Mouse (Mus musculus) left cerebral cortex, postnatal 25 days (tissue): ENCODE results near the gene Coro6. TPM values are rescaled to one million over a fixed set of nuclear protein-coding genes. Genes with fewer than 3 reads are reported as not detected.

Experiments
- DNase-seq, 2 experiments: peaks; one replicate each; pipeline ENCODE4 v3.0.0; 2022; ENCODE audit warnings: low spot score in 2 of 2, mixed read lengths in 1 of 2
- intact Hi-C: fragments of 180-260 bp; cut with DNase I; formaldehyde crosslinking; loops from one replicate; pipeline ENCODE4 v1.15.1; 2025
- total RNA-seq, 2 experiments: library from RNA; stranded (reverse); gene quantifications; 2 replicates each; pipeline ENCODE4 v1.2.3; 2021

The Coro6 gene
- total RNA-seq, 2 experiments from 2014 or later: 31.8 to 36.1 TPM

DNA sequence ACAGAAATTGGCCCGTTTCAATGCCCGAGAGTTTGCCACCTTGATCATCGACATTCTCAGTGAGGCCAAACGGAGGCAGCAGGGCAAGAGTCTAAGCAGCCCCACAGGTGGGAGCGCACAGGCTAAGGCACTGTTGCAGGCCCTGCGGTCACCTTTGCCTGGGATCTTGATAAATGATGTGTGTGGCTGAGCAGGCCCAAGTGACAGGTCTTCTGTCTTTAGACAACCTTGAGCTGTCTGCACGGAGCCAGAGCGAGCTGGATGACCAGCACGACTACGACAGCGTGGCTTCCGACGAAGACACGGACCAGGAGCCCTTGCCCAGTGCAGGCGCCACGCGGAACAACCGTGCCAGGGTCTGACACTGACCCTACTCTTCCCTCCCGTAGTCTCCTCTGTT, 42.2 kb downstream of the Coro6 start:
- intact Hi-C loops: loop anchor here (5.0 kb wide), 1 partner anchor 37 kb away; no protein-coding TSS in a partner anchor
- no peak for DNase-seq

DNA sequence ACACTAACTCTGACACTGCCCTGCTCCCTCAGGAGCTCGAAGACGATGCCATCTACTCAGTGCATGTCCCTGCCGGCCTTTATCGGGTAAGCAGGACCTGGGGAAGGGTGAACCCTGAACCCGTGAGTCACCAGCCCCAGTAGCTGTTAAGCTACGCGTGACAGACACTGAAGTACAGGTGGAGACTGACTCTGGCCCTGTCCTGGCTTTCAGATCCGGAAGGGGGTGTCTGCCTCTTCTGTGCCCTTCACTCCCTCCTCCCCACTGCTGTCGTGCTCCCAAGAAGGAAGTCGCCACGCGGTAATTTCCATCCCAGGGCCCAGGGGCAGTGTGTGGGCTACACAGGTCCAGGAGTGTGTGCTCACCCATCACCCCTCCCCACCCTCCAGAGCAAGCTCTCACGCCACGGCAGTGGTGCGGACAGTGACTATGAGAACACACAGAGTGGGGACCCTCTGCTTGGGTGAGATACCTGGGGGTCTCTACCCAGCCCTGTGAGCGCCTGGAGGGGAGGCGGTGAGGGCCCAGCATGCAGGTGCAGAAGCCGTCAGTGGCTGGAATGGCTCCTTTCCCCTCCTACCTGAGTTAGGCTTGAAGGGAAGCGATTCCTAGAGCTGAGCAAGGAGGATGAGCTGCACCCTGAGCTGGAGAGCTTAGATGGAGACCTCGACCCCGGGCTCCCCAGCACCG, 43.2 kb downstream of the Coro6 start:
- intact Hi-C loops: loop anchor here (5.0 kb wide), 1 partner anchor 122 kb away; no protein-coding TSS in a partner anchor
- no peak for DNase-seq

DNA sequence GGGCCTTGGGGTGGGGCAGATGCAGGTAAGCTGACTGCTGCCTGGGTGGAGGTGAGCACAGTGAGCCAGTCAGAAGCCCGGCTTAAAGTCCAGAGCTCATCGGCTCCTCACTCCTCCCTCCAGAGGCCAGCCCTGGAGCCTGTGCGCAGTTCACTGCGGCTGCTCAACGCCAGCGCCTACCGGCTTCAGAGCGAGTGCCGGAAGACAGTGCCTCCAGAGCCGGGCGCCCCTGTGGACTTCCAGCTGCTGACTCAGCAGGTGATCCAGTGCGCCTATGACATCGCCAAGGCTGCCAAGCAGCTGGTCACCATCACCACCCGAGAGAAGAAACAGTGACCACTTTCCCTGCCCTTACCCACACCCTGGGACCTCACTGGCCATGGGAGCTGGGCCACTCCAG, 44.1 kb downstream of the Coro6 start:
- DNase-seq: no peak
- intact Hi-C loops: loop anchor here (5.0 kb wide), 1 partner anchor 121 kb away; no protein-coding TSS in a partner anchor

DNA sequence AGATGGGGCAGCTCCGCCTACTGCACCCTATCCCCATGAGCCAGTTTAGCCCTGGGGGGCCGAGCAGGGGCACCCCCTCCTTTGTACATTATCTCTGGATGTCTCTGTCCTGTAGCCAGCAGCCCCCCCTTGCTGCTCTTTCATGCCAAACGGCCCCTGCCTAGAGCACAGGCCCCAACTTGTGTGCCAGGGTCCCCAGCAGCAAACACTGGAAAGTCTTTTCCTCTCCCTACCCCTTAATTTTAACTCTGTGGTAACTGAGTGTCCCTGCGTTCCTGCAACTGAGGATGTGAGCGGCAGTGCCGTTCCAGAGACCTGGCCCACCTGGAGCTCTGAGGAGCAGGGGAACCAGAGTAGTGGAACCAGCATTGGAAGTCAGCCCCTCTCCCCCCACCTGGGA, 44.7 kb downstream of the Coro6 start:
- no peak for DNase-seq
- intact Hi-C loops: loop anchor here (5.0 kb wide), 1 partner anchor 120 kb away; no protein-coding TSS in a partner anchor

DNA sequence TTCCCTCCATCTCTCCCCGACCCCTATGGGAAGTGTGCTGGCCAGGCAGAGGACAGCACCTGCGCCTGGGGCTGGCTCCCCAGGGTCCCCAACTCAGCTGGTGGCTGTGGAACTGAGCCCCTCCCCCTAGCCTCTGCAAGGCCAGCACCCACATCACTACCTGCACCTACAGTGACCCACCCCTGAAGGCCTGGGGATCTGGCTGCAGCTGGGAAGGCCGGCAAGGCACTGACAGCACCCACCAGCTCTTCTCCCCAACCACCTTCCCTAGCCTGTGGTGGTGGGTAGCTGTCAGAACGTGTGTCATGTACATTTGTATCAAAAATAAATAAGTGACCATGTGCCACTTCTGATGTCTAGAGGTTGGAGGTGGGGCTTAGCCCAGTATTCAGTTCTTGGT, 45.2 kb downstream of the Coro6 start:
- intact Hi-C loops: loop anchor here (5.0 kb wide), 1 partner anchor 120 kb away; no protein-coding TSS in a partner anchor
- DNase-seq: no peak

DNA sequence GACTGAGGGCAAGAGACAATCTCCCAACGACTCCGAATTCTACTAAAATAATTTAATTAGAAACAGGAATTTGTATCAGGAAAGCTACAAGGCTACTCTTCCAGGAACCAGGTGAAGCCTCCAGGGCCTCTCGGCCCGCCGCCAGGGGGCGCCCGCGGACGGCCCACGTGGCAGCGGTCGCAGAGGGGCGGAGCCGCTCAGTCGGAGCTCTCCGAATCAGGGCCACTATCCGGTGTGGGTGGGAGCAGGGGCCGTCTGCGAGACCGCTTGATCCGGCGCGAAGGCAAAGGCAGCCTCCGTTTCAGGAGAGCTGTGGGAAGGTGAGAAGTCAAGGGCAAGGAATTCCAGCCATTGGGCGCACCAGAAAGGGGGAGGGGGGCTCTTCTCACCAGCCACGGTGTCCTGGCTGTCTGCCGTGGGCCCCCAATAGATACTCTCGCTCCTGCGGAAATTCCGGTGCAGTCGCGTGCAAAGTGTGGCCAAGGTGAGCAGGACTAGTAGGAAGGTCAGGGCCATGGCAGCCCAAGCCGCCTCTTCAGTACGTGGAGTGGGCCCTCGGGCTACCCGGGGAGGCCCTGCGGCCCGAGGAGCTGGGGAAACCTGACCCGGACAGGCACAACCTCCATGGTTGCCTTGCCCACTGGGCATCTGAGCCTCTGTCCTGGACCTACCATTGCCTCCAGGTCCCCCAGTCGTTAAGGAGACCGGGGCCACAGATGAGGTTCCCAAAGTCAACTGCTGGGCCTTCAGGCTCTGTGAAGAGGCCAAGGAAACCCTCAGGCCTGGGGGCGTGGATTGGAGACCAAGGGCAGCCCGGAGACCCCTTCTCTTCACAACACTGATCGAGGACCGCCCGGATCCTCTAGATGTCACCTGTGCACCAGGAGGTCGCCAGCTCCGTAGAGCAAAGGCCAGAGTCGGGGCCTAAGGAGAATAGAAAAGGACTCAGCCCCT, 46.1 kb downstream of the Coro6 start:
- intact Hi-C loops: loop anchor here (5.0 kb wide), 1 partner anchor 119 kb away; no protein-coding TSS in a partner anchor
- peak; percentile 86 to 87 for DNase-seq

DNA sequence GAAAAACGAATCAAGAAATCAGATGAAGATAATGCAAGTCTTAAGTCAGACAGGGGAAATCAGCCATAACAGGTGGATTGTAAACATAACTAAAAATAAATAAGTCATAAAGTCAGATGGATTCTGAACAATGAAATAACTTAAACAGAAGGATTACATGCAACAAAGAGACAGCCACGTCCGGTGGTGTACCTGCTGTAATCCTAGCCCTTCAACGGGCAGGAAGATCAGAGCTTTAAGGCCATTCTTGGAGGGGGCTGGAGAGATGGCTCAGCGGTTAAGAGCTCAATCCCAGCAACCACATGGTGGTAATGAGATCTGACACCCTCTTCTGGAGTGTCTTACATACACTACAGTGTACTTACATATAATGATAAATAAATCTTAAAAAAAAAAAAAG, 49.1 kb downstream of the Coro6 start:
- intact Hi-C loops: no loop called here

DNA sequence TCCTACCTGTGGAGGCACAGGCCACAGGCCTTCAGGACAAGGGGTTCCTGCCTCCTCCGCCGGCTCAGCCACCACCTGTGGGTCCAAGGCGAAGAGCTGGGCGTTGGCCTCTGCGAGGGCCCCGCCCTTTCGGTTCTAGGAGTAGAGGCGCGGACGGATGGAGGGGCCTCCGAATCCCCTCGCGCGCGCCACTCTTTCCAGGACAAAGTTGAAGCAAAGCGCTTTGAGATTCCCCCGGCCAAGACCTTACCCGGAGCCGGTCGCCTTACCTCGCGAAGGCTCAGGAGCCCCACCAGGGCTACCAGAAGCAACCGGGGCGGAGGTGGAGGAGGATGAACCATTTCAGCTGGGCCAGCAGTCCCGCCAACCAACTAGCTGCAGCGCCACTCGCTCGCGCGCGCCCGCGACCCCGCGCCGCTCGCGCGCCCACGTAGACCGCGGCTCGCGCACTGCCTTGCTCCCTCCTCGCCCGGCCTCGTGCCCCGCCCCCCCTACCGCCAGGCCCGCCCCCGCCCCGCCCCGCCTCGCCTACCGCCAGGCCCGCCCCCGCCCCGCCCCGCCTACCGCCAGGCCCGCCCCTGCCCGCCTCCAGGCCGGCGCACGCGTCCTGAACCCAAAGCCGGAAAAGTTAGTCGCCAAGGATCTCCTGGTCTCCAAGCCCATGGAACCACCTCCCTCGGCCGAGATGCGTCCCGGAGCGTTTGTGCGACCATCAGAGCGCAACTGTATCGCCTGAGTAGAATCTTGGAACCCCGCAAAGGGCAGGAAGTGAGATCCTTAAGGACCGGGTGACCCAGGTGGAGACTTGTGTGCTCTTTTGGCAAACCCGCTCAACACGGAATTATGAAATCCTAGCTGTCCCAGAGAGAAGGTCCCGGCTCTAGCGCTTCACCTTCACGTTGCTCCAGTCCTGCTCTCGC, 50.9 kb downstream of the Coro6 start:
- intact Hi-C loops: no loop called here
- DNase-seq: peak; percentile 61 to 64

More for the DNA sequence above, 49.1 kb downstream of the Coro6 start:
- no peak for DNase-seq

DNA sequence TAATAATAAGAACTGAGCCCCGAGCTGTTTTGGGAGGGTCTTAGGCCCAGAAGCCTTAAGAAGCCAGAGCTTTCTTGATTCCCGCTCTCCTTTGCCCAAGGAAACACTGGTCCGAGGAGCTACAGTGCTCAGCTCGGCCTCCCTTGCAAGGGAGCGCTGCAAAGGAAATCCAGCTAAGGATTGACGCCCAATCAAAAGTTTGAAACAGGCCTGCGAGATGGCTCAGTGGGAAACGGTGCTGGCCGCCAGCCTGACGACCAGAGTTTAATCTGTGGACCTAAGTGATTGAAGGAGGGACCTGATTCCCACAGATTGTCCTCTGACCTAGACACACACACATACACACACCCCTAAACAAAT, 51.6 kb downstream of the Coro6 start:
- intact Hi-C loops: no loop called here
- no peak for DNase-seq

DNA sequence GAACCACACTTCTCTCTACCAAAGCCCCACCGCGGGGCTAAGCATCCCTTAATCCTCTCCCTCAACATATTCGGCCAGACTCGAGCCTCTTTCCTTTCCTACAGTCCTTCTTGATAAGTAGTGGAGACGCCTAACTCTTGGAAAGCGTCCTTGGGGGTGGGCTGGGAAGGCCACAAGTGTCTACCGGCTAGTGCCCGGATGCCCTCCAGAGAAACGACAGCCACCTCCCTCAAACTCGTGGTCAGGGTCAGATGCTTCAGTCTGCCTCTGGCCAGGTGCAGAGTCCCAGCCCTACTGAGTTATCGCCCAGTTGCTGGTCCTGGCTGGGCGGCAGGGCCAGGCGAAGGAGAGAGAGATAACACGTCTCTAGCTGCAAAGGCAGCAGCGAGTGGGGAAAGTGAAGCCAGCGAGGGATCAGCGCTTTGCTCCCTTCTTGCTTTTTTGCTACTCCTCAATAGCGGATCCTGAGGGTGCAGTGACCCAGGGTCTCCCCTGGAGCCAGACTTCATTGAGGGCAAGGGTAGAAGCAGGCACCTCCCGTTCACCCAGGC, 52.1 kb downstream of the Coro6 start:
- intact Hi-C loops: no loop called here
- DNase-seq: no peak

DNA sequence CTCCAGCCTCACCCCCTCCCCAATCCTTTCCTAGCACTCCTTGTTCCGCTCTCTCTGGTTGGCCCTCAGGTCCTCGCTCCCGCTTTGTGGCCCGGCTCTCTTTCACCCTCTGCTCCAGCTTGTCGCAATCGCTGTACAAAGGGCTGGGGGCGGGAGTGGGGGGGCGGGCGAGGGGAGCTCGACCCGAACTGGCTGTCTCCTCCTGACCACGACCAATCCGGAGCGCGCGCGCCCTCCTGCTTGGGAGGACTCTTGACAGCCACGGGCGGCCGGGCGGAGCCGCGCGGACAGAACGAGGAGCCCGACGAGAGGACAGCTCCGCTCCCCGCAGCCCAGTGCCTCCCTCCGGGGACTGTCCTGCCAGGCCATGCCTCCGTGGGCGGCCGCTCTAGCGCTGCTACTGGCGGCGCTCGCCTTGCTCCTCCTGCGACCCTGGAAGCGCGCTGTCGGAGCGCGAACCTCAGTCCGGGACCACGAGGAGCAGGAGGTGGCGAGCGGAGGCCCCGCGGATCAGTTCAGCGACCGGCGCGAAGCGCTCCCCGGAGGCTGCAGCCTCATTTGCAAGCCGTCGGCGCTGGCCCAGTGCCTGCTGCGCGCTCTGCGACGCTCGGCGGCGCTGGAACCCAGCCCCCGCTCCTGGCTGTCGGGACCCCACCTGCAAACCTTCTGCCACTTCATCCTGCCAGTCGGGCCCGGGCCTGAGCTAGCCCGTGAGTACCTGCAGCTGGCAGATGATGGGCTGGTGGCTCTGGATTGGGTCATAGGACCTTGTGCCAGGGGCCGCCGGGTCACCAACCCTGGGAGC, 52.8 kb downstream of the Coro6 start, which contains the start of gene Abhd15:
TSS of gene Abhd15 (plus strand) at position 290 of the 805 bp plus-strand sequence.
- peak; percentile 59 to 71 for DNase-seq
- intact Hi-C loops: loop anchor here (5.0 kb wide), 1 partner anchor 172 kb away; the partner anchor contains the start of gene Nufip2

DNA sequence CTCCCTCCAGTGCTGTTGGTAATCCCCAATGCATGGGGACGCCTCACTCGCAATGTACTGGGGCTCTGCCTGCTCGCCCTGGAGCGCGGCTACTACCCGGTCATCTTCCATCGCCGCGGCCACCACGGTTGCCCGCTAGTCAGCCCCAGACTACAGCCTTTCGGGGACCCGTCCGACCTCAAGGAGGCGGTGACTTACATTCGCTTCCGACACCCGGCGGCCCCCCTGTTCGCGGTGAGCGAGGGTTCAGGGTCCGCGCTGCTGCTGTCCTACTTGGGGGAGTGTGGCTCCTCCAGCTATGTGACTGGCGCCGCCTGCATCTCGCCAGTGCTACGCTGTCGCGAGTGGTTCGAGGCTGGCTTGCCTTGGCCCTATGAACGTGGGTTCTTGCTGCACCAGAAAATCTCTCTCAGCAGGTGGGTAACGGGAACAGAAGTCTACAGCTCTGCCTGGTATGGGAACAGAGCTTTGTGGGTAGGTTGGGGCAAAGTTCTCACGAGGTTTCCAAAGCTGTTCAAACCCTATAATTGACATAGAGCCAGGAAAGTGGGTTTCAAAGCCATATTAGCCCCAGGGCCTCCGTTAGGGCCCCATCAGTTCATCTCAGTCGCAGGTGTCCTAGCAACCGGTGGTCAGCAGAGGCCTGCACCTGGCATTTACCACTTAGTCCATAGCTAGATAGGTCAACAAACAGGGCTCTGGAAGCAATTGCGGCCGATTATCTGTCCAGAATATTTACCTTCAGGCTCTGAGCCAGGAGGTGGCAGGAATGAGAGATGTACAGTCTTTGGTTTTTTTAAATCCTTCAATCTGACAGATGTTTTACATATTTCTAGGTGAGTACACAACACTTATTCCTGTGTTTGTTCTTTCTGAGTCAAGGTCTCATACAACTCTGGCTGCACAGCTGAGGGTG, 53.7 kb downstream of the Coro6 start, which contains the start of gene Trp53i13:
TSS of gene Trp53i13 (minus strand) at position 344 of the 916 bp plus-strand sequence.
- intact Hi-C loops: loop anchor here (5.0 kb wide), 1 partner anchor 171 kb away; the partner anchor contains the start of gene Nufip2
- no peak for DNase-seq

DNA sequence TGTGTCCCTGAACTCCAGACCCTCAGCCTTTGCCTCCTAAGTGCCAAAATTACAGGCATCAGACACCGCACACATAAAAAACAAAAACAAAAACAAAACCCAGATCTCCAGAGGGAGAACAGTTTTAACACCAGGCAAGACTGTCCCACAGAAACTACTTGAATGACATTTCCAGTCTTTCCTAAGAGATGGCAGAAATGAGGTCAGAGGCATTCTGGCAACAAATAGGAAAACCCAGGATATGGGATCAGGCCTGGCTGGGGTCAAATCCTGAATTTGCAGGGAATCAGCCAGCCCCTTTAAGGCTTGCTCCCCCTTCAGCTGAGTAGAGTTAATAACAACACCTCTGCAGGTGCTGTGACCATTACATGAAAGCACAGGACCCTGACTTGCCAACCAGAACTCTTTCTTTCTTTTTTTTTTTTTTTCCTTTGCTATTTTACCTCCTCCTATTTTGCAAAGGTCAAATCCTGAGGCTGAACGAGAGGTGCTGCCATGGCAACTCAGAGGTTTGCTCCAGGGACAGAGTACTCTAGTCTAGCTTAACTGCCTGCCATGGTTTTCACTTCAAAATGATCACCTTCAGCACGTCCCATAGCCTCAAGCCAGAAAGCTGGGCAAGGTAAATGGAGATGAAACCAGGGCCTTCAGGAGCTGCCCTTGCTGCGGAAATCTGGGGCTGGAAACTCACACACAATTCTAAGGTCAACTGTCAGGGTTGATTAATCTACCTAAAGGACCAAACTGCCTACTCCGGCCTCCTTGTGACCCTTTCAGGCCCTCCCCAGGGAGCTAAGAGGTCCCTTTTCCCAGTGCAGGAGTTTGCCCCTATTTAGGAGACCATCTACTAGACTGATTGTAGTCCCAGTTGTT, 54.6 kb downstream of the Coro6 start:
- no peak for DNase-seq
- intact Hi-C loops: loop anchor here (5.0 kb wide), 1 partner anchor 171 kb away; the partner anchor contains the start of gene Nufip2

DNA sequence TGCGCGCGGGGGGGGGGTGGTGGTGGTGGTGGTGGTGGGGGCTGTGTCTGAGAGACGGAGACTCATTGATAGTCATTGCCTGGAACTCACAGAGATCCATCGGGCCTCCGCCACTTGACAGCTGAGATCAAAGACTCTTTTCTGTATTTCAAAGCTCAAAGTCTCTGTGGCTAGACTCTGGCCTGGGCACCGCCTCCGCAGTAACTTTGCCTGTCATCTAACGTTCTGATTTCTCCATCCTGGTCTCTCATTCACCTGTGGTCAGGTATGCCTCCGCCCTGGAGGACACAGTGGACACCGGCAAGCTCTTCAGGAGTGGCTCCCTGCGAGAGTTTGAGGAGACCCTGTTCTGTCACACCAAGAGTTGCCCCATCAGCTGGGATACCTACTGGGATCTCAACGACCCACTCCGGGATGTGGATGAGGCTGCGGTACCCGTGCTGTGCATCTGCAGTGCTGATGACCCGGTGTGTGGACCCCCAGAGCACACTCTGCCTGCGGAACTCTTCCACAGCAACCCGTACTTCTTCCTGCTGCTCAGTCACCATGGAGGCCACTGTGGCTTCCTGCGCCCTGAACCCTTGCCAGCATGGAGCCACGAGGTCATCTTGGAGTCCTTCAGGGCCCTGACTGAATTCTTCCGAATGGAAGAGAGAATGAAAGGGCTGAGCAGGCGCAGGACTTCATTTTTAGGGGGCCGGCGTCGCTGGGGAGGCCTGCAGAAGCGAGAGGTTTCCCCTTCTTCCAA, 56.0 kb downstream of the Coro6 start:
- intact Hi-C loops: loop anchor here (5.0 kb wide), 1 partner anchor 169 kb away; the partner anchor contains the start of gene Nufip2
- no peak for DNase-seq

DNA sequence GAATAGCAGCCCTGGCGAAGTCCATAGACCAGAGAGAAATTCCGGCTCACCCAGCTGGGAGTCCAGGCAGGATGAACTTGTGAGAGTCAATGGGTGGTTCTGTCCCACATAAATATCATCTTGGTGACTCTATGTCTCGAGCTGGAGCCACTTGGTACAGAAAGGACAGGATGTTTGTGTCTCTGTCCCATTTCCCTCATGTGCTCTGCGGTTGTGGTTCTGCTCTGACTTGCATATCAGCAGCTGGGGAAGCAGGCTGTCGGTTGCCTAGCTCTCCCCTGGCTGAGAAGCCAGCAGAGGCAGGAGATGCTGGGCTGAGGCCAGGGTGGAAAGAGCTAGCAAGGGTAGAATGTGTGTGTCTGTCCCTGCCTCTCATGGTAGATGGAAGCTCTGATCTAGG, 56.8 kb downstream of the Coro6 start, which contains the start of gene Gm10392:
TSS of gene Gm10392 (minus strand) at position 156 of the 400 bp plus-strand sequence.
- intact Hi-C loops: loop anchor here (5.0 kb wide), 1 partner anchor 168 kb away; the partner anchor contains the start of gene Nufip2
- no peak for DNase-seq
